Mouse (Mus musculus) thymus, adult 2 months (tissue): ENCODE results near the gene Pnpla8.

Experiments
- CTCF ChIP-seq: fragments of 200-500 bp; IDR thresholded peaks from 2 replicates; pipeline ENCODE4 v1.5.1; 2012; ENCODE audit warnings: mild to moderate bottlenecking, control low read depth, low read length, moderate library complexity, borderline replicate concordance; ENCODE audit not compliant: control insufficient read depth, poor library complexity, insufficient read depth; ENCODE audit errors: extremely low read depth
- POLR2A ChIP-seq: fragments of 200-500 bp; IDR thresholded peaks from 2 replicates; pipeline ENCODE4 v1.6.1; 2012; ENCODE audit warnings: mild to moderate bottlenecking, low read length, control low read depth, moderate library complexity; ENCODE audit not compliant: control insufficient read depth, poor library complexity, insufficient read depth; ENCODE audit errors: extremely low read depth

DNA sequence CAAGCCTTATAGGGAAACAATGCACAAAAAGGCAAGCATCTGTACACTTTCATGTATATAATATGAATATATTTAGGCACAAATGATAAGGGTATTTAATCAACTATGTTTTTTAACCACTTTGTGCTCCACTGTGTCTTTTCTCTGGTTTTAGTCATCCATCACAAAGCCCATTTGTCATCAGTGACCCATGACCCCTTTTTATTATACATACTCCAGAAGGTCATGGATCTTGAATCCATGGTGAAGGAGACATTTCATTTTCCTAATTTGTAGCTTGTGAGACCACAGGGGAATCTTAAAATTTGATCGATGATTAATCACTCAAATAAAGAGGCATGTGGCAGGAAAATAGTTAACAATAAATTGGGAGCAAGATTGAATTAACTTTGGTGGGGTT is 136.7 kb downstream of the Pnpla8 start:
- TF ChIP-seq CTCF (no peak), POLR2A (no peak)
